Mouse (Mus musculus): ENCODE results near the gene Tac2.

The Tac2 gene

DNA sequence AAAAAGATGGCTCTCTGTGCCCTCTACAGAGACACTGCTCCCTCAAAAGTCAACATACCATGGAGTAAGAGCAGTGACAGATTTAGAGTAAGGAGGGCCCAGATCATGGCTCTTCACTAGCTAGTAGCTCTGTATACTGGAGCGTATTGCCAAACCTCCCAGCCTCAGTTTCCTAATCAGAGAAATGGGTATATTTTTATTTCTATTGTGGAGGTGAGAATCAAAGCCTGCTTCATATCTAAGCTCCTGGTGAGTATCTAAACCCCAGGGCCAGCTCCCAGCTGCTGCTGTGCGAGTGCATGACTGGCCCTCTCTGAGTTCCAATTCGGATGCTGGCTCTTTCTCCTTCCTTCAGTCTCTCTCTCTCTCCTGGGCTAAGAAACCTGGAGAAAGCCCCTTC, at the start of gene Tac2:
Gene Tac2, plus strand, starts transcription at position 301 of the 400 bp plus-strand sequence.
- DNase-seq (ENCODE audit: low spot score), result no peak

DNA sequence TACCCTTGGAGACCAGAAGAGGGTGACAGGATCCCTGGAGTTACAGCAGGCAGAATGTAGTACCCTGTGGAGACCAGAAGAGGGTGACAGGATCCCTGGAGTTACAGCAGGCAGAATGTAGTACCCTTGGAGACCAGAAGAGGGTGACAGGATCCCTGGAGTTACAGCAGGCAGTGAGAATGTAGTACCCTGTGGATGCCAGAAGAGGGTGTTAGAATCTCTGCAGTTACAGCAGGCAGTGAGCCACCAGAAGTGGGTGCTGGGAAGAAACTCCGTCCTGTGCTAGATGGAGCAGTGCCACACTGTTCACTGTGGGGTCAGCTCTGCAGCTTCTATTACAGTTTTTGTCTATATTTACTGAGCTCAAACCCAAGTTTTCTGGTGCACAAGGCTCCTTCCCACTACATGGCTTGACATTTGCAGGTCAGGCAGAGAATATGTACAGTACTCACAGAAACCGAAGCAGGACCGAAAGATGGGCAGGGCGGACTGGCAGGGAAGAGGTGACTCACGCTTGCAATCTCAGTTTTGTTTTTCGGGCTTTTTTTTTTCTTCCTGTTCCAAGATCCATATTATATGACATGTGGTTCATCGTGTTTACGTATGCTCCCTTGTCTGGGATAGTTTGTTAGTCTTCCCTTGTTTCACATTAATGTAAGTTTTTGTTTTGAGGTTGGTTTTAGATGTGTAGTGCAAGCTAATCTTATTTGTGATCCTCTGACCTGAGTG, 49.3 kb upstream of the Tac2 start:
- DNase-seq (ENCODE audit: low spot score), result peak; percentile 79

DNA sequence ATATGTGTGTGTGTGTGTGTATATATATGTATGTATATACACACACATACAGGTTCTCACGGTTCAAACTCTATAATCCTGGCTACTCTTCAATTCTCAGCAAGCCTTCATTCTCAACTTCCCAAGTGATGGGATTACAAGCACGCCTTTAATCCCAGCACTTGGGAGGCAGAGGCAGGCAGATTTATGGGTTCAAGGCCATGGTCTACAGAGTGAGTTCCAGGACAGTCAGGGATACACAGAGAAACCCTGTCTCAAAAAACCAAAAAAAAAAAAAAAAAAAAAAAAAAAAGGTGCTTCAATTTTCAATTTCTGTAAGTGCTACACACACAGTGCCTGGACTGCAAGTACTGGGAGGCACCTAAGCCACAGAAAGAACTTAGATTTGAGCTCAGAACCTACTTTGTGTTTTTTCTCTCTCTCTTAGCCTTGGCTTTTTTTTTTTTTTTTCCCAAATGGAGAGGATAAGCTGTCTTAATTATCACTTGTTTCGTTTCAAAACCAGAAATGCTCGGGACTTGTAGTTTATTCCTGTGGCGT, 48.3 kb upstream of the Tac2 start:
- no peak for DNase-seq (ENCODE audit: low spot score)

DNA sequence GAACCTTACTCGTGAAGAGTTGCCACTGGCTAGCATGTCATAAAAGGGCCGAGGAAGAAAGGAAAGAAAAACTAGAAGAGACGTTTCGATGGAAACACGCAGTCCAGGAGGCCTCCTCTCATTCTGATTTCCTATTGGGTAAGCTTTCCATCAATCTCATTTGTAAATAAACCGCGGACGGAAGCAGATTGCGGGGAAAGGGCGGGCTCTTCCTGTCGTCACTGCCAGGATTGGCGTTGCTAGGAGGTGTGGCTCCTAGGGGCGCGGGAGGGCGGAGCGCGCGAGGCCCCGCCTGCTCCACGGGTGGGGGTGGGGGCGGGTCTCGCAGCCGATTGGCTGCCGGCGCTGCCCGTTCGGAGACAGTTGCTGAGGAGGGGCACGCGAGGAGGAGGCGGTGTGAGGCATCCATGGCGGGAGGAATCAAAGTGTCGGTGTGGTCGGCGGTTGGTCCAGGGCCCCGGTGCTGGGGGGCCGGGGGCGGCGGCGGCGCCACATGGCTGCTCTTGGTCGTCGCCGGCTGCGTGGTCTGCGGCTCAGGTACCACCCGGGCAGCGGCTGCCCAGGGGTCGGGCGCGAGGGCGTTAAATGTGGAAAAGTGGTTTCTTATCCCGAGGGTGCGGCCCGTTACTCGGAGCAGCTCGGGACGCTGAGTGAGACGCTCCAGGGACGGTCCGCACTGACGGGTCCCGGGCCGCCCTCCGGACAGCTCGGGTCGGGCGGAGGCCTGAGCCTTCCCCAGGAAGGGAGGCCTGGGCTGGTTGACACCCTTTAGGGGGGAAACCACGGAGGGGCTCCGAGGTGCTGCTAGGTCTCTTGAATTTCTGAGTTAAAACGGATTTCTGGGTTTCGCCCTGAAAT, 47.4 kb upstream of the Tac2 start:
- DNase-seq (ENCODE audit: low spot score), result peak; percentile 96

DNA sequence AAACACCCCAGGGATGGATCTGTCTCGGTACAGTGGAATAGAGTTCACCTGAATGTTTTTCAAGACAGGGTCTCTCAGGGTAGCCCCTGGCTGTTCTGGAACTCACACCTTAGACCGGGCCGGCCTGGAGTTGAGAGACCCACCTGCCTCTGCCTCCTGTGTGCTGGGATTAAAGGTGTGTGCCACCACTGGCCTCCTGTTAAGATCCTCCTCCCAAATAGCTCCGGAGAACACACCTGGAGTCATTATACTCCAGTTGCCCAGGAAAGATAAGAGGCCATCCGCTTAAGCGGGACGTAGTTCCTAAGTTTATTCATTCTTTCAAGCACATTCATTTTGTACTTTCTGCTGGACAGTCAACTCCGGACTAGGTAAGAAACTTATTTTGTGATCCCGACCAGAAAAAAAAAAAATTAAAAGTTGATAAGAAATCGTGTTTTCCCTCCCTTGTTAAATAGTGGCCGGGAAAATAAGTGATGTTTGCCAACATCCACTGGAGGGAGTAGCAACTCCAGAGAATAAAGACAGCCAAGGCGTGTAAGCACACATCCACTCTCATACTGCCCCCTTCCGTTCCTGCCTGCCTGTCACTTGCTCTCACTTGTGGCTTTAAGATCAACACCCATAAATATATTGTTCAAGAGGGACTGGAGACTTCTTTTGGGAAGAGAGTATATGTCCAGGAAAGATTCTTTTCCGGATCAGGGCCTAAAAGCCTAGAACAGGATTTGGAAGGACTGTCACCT, 46.5 kb upstream of the Tac2 start:
- peak; percentile 91 for DNase-seq (ENCODE audit: low spot score)

DNA sequence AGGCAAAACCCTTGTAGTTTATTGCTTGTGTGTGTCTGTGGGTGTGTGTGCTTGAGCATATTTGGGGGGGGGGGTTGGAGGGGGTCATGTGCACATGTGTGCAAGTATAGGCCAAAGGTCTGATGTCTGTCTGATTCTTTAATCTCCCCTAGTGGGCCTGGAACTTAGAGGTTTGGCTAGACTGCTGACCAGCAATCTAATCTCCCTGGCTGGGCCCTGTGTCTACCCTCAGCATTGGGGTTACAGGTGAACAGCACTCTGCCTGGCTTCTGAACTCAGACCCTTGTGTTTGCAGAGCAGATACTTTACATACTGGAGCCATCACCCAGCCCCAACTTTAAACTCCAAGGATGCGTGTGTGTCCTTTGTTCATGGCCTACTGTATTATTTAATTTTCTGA, 45.1 kb upstream of the Tac2 start:
- DNase-seq (ENCODE audit: low spot score), result no peak

DNA sequence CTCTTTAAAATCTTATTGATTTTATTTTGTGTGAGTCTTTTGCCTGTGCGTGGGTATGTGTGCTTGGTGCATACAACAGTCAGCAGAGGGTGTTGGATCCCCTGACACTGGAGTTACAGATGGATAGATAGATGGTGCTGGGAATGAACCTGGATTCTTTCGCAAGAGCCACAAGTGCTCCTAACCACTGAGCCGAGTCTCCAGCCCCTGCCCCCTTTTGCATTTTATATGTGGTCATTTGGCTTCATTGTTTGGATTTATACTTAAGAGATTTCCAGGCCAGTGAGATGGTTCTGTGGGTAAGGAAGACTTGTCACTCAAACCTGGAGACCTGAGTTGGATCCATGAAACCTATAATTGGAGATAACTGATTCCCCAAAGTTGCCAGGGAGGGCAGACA, 44.4 kb upstream of the Tac2 start:
- no peak for DNase-seq (ENCODE audit: low spot score)

DNA sequence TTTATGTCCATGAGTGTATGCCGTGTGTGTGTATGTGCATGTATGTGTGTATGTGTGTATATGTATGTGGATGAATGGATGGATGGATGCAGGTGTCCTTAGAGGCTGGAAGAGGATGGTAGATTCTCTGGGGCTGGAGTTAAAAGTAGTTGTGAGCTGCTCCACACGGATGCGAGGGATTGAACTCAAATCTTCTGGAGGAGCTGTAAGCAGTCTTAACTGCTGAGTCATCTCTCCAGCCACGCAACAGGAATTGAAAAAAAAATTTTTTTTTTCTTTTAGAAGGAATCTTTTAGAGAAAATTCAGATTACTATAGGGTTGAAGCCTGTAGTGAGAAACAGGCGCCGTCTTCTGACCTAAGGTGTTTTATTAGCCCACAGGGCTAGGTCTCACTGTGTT, 41.4 kb upstream of the Tac2 start:
- no peak for DNase-seq (ENCODE audit: low spot score)

DNA sequence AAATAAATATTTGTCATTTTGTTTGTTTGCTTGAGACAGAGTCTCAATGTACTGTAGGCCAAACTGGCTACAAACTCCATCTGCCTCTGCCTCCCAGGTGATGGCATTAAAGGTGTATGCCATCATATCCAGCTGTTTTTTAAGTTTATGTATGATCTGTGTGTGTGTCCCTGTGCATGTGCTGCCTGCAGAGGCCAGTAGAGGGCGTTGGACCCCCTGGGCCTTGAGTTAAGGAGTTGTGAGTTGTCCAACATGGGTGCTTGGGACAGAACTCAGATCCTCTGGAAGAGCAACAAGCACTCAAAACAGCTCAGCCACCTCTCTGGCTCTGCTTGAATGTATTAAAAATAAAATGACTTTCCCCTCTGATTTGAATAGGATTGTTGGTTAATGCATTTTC, 33.2 kb upstream of the Tac2 start:
- DNase-seq (ENCODE audit: low spot score), result no peak

DNA sequence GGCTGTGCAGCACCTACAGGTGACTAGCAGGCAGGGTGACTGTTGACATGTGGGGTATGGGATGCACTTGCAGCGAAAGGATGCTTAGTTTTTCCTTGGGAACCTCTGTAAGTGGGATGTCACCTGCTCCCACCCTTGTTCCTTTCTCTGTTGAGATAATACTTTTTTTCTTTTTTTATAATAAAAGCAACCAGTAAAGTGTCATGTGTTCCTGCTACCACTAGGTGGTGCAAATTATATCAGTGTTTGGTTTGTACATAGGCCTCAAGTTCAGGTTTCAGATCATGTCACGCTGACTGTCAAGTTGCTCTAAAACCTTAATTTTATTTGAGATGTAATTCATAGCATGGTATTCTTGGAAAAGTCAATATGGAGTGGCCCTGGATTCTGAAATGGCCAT, 29.6 kb upstream of the Tac2 start:
- peak; percentile 51 for DNase-seq (ENCODE audit: low spot score)

DNA sequence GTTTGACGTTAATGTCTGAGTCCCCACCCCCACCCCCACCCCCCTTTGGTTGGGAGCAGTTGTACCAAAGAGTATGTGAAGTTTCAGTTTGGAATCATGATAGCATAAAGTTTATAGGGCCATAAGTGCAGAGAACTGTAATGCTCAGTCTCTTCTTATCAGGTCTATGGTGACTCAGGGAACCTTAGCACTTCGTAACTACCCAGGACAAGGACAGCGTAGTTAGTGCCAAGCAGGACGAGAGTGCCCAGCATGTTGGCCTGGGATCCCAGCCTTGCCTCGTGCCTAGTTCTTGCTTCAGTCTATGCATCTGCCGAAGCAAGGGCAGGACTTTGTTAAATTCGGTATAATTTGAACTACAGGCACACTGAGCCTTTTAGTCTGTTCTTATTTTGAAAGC, 28.5 kb upstream of the Tac2 start:
- no peak for DNase-seq (ENCODE audit: low spot score)

DNA sequence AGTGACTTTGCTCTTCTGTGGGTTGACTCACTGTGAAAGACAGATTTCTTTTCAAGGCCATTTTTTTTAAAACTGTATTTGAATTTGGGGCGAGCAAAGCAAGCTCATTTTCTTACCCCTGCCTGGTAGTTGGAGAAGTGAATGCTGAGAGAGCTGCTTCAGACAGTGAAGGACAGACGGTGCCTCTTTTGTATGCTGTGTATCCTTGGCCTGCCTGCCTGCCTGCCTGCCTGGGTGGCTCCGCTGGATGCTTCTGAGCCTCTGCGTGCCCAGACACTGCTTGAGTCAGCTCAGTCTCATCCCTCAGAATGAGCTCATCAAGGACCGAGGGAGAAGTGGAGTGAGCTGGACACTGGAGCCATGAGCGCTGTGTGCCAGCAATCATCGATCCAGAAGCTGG, 25.3 kb upstream of the Tac2 start:
- no peak for DNase-seq (ENCODE audit: low spot score)

DNA sequence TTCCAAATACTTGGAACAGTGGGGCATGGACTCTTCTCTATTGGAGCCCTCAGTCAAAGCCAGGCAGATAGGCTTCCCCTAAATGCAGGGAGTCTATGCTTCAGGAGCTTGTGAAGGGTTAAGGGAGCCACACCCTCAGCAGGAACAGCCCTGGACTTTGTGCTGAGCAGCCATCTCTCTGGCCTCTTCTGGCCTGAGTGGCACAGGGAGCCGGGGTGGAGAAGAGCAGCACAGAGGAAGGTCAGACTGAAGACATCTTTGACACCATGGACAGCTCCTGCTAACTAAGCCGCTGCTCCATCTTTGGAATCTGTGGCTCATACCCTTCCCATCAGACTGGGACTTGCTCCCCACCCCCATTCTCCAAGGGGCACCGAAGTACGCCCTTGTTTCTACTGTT, 21.0 kb upstream of the Tac2 start:
- peak; percentile 60 for DNase-seq (ENCODE audit: low spot score)

DNA sequence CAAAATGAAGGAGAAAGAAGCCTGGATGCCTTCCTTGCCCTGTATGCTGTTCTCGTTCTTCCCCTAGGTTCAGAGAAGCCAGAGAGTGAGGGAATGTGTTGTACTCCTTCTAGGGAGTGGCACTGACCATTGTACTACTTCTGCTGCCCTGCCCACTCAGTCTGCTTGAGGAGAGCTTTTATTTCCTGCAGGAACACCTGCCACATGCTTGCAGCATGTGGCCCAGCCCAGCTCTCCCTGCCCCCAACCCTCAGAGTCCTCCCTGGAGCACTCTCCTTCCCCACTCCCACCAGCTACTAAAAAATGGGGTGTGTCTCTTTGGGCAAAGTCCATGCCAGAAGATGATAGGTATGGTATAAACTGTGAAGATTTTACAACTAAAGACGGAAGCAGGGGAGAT, 20.0 kb upstream of the Tac2 start:
- no peak for DNase-seq (ENCODE audit: low spot score)

DNA sequence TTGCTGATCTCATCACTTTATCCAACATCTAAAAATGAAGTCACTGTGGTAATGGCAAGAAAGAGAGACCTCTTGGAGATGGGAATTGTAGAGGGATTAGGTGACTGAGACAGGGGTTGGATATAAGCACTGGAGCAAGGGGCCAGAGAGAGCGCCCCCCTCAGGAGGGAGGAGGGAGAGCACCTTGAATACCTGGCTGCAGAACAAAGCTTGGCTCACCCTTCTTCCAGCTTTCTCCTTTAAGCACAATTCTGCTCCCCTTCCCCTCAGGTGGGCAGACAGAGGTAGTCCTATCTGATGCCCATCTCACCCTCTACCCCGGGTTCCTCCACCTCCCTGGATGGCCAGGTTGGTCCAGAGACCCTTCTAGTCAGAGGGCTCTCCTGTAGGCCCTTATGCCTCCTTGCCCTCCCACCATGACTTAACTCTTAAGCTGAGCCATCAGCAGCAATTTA, 19.5 kb upstream of the Tac2 start, which contains the start of gene Myo1a:
Gene Myo1a, plus strand, starts transcription at position 405 of the 455 bp plus-strand sequence.
- DNase-seq (ENCODE audit: low spot score), result no peak

DNA sequence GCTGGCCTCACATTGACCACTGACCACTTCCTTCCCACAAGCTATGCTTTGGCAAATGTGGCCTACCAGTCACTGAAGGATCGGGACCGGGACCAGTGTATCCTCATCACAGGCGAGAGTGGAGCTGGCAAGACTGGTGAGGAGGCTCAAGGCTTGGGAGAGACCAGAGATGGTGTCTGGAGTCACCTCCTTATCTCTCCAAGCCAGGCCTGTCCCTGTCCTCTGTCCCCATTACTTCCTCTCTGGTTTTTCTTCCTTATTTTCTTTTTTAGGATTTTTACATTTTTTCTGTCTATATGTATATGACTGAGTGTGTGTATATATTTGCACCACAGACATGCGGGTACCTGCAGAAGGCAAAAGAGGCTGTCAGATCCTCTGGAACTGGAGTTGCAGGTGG, 18.5 kb upstream of the Tac2 start:
- no peak for DNase-seq (ENCODE audit: low spot score)

DNA sequence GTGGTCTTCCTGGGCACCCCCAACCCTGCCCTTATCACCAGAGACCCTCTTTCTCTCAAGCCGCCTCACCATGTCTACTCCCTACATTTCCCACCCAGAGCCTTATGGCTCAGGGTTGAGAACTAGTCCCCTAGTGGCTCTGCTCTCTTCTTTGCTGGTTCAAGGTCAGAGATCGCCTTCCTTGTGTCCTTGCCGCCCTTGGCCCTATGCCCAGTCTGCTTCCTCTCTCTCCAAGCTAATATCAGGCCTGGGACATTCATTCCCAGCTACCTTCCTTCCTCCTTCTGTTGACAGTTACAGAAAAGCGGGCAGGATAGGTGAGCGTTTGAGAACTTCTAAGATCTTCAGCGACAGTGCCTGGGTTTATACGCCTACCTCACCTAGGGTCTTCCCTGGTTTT, 16.6 kb upstream of the Tac2 start:
- no peak for DNase-seq (ENCODE audit: low spot score)

DNA sequence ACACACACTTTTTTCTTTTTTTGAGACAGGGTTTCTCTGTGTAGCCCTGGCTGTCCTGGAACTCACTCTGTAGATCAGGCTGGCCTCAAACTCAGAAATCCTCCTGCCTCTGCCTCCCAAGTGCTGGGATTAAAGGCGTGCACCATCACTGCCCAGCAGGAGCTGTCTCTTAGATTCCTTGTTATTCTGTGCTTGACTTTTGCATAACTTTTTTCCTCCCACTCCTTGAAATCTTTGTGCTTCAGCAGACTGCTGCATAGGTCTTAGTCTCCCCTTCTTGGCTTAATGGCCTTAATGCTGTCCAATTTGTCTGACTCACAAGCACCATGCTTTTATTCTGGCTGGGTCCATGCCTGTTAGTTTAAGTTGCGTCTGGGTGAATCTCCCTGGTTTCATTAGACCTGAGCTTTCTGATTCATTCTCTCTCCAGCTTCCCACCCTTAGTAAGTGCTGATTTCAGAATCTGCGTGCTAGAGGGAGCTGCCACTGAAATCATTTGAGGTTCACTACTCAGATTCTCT, 15.4 kb upstream of the Tac2 start:
- DNase-seq (ENCODE audit: low spot score), result no peak

DNA sequence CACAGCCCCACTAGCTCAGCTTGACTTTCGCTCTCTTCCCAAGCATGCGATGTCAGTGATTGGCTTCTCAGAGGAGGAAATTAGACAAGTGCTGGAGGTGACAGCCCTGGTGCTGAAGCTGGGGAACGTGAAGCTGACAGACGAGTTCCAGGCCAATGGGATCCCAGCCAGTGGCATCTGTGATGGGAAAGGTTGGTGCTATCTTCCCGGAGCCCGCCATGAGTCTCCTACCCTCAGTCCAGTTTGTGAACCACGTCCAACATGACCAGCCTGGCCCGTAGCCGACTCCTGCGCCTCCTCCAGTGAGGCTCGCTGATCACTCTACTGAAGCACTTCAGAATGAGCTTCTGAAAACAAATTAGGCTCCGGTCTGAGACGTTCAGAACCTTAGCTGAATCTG, 13.9 kb upstream of the Tac2 start:
- no peak for DNase-seq (ENCODE audit: low spot score)

DNA sequence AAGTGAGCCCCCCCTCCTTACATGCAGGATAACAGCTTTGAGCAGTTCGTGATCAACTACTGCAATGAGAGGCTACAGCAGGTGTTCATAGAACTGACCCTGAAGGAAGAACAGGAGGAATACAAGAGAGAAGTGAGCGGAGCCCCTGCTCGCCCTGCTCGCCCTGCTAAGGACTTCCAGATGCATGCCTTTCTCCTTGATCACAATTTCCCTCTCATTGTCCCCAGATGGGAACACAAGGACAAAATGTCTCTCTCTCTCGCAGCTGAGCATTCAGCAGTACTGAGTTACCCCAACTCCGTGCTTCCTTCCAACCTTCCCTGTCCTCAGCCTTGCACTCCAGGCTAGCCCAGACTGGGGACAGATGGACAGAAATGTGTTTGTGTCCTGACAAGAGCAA, 11.5 kb upstream of the Tac2 start:
- DNase-seq (ENCODE audit: low spot score), result no peak

DNA sequence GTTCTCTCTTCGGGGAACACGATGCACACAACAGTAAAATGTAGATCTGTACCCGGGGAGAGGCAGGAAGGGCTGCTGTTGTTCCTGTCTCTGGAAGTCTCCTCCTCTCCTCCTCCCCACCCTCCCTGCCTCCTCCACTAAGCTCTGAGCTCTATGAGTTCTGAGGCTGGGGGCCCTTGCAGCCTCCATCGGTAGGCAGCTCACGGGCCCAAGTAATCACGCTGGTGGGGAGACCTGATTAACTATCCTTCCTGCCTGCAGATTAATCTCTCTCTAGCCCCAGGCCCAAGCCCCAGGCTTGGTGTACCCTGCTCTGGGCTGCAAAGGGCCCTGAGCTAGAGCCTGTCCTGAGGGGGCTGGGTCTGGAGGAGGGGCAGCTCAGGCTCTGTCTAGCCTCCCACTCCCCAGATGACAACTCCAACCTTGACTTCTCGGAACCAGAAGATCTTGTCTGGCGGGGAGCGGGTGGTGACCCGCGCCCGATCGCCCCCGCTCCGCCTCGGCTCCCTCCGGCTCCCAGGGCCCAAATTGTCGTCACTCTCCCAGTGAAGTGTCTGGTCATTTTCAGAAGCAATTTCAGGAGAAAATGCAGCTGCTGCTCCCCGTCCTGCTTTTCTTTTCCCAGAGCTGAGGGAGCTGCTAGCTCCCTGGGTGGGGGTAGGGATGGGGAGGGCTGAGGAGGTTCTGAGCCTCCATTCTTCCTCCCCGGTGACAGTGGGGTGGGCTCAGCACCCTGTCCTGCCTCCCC, 2.4 kb upstream of the Tac2 start:
- DNase-seq (ENCODE audit: low spot score), result no peak
